Mouse (Mus musculus) E14TG2a.4 (cell line): ENCODE data around the gene Olfr1124.

Experiments
- CTCF ChIP-seq: conservative IDR thresholded peaks from 2 replicates; pipeline ENCODE4 v1.5.1; 2014; ENCODE audit warnings: low read length
- NANOG ChIP-seq: IDR thresholded peaks from 2 replicates; pipeline ENCODE4 v1.6.1; 2014; ENCODE audit warnings: borderline replicate concordance, low read length, mixed read lengths

DNA sequence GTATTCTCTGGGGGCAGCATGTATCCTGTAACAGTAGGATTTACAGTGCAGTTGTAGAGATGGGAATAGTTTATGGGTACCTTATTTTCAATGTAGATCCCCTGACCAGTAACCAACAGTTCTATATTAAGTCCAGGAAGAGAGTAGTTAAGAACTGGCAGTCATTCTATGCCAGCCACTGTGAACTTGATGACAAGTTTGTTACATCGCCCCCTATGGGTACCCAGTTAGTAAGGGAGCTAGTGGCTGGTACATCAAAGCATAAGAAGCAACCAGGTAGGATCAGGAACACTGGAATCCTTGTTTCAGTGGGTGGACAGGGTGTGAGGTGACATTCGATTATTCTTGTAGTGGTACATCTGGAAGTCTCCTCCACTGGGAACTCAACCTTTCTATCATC lies 52.2 kb downstream of the Olfr1124 start:
- TF ChIP-seq CTCF, result peak; percentile 13; the same call in 1 of the 2 replicates
- no peak for TF ChIP-seq NANOG
